Mouse (Mus musculus) heart, embryonic 16.5 days (tissue): Measurements from ENCODE around the gene C1ql3. TPM values are rescaled to one million over a fixed set of nuclear protein-coding genes. Genes with fewer than 3 reads are reported as not detected.

Experiments
- ATAC-seq: fragments of 200-750 bp; cut with Nextera tagmentation; replicated peaks from 2 replicates; pipeline ENCODE4 v1.8.0; 2017; ENCODE audit warnings: moderate number of reproducible peaks; ENCODE audit not compliant: insufficient read depth, low FRiP score; ENCODE audit errors: extremely low read depth
- H3K27ac ChIP-seq: fragments of 300-500 bp; sonication (generic); 2 replicates; pipeline ENCODE4 v1.5.1; 2014; ENCODE audit warnings: mild to moderate bottlenecking, low read length, control low read depth, moderate library complexity
- H3K27me3 ChIP-seq: fragments of 300-500 bp; sonication (generic); 2 replicates; pipeline ENCODE4 v1.6.1; 2014; ENCODE audit warnings: low read length, mixed read lengths; ENCODE audit not compliant: control insufficient read depth, insufficient read depth
- H3K36me3 ChIP-seq: fragments of 300-500 bp; sonication (generic); 2 replicates; pipeline ENCODE4 v1.6.1; 2014; ENCODE audit not compliant: control insufficient read depth, insufficient read depth
- H3K4me1 ChIP-seq: fragments of 300-500 bp; sonication (generic); 2 replicates; pipeline ENCODE4 v1.6.1; 2014; ENCODE audit warnings: low read length, mixed read lengths; ENCODE audit not compliant: control insufficient read depth, insufficient read depth
- H3K4me2 ChIP-seq: fragments of 300-500 bp; sonication (generic); 2 replicates; pipeline ENCODE4 v1.6.1; 2014; ENCODE audit warnings: low read depth, mild to moderate bottlenecking, control low read depth, low read length
- H3K4me3 ChIP-seq: fragments of 300-500 bp; sonication (generic); 2 replicates; pipeline ENCODE4 v1.5.1; 2014; ENCODE audit warnings: mild to moderate bottlenecking, control low read depth, low read length
- H3K9ac ChIP-seq: fragments of 300-500 bp; sonication (generic); 2 replicates; pipeline ENCODE4 v1.6.1; 2014; ENCODE audit warnings: low read length, control low read depth
- H3K9me3 ChIP-seq: fragments of 300-500 bp; sonication (generic); replicated peaks from 2 replicates; pipeline ENCODE4 v1.6.1; 2016; ENCODE audit warnings: low read length; ENCODE audit not compliant: control insufficient read depth
- WGBS: fragments of 180-500 bp; shearing (Covaris S2); extraction: QIAGEN DNeasy Blood & Tissue Kit; methylation state at CpG from one replicate; pipeline ENCODE4 v1.1.7; 2014; 5-methylcytosine and 5-hydroxymethylcytosine counted together
- polyA plus RNA-seq: library from polyadenylated mRNA; unstranded; fragments of >200 nt; fragmentation: Nextera tagmentation; extraction: Ambion mirVana; gene quantifications from 2 replicates; pipeline ENCODE4 v1.2.1, GENCODE M21; 2015

Gene C1ql3
- polyA plus RNA-seq, 1 experiment from 2014 or later: 0.46 TPM

- ATAC-seq: no peak
- H3K27me3 ChIP-seq: no peaks in the 10 kb centered on the region
- H3K36me3 ChIP-seq: 0 out of 2 replicates have a peak, but pooled peaks cover 2% of the 10 kb centered on the region
- H3K9ac ChIP-seq: no peak overlapping the region
- H3K9me3 ChIP-seq: no peaks in the 10 kb centered on the region
- no peak overlapping the region for H3K4me2 ChIP-seq
- no peak overlapping the region for H3K4me3 ChIP-seq
- peaks cover 7% of the 10 kb centered on the region; the same call in 1 of the 2 replicates for H3K4me1 ChIP-seq
- no peak overlapping the region for H3K27ac ChIP-seq
- 85% methylated on average over 2 of the region's 2 CpGs for WGBS
These were observed 37.9 kb downstream of the C1ql3 start for GRCm38 (mm10) chr2:12973752-12974151.

DNA sequence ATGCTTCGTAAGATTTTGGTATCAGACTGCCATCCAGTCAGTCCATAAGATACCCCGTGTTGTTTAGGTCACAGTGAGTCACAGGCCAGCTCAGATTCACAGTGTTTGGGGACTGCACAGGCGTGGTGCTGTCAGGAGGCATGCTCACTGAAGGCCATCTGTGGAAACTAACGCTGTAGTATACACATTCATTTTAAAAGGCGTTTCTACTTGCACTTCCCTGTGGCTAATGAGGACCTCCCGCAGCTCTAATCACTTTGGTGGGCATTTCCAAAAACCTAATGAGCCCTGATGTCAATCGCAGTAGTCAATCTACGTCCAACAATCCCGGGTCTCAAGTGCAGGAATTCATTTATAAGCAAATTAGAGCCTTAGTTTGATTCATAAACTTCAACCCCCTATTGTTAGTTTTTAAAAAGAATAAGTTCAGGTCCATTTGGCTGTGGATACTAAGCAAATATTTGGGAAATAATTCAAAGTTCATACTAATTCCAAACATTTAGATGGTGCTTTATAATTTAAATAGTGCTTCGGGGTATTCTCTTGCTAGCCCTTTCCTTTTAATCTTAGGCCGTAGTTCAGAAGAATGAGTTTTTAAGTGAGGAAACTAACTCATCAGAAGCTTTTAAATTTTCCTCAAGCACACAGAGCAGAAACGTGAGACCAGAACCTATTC is 41.4 kb downstream of the C1ql3 start:
- no peak overlapping the region for H3K27ac ChIP-seq
- H3K27me3 ChIP-seq: no peaks in the 10 kb centered on the region
- no peak overlapping the region for H3K9ac ChIP-seq
- no peak overlapping the region for H3K4me2 ChIP-seq
- H3K9me3 ChIP-seq: no peaks in the 10 kb centered on the region
- WGBS: 84% methylated on average over 12 of the region's 12 CpGs
- no peaks in the 10 kb centered on the region for H3K36me3 ChIP-seq
- no peaks in the 10 kb centered on the region for H3K4me1 ChIP-seq
- H3K4me3 ChIP-seq: no peak overlapping the region
- ATAC-seq: no peak

DNA sequence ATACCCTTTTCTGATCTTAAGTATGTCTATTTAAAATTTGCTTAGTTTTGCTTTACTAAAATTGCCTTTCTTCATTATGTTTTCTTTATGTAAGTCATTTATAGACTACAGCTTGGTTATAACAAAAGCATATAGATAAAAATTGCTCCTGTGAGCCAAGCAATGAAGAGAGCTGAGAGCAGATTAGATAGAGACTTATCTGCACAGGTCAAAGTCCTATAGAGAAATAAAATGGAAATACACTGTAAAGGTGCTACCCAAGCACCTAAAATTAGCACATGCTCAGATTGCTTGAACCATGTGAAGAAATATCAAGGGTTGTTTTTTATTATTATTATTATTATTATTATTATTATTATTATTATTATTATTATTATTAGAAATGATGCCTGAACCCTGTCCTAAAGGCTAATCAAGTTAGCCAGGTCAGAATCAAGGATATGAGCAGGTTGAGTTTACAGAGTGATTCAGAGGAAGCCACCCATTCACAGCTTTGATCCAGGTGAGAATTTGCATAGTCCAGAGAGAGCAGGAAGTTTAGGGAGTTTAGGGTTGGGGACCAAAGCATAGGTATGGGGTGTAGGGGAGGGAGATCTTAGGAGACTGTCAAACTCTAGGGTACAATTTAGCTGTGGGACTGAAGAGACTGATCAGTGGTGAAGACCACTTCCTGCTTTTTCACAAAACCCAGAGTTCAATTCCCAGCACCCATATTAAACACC is 54.7 kb downstream of the C1ql3 start:
- H3K27me3 ChIP-seq: no peaks in the 10 kb centered on the region
- ATAC-seq: no peak
- no peaks in the 10 kb centered on the region for H3K36me3 ChIP-seq
- no peak overlapping the region for H3K4me3 ChIP-seq
- H3K9me3 ChIP-seq: no peaks in the 10 kb centered on the region
- H3K9ac ChIP-seq: no peak overlapping the region
- H3K4me1 ChIP-seq: no peaks in the 10 kb centered on the region
- H3K27ac ChIP-seq: no peak overlapping the region
- H3K4me2 ChIP-seq: no peak overlapping the region

Other genes with a start within 250 kb of the C1ql3 start
- gene Pter, start 87.8 kb downstream of the C1ql3 start, polyA plus RNA-seq: 19.1 and 21.8 TPM in 2 replicates